In genomic region chr1:107677404-107677803, GRCm38 (mm10) we compare ENCODE assay signal across 24 mouse cellular contexts.
DNase-seq lines count a peak whose midpoint lies in the region; ATAC-seq and TF ChIP-seq lines count a peak whose summit lies in the region.
"Had no signal": no experiment of that assay in that cellular context is flagged by ENCODE, and none has a peak within 500 bp of the region (broad histone marks: within the 10 kb centered on the region; RNA-seq: fewer than 3 reads in every experiment).

No protein-coding gene starts in this region.

- no peak overlapping the region for H3K27ac ChIP-seq in forebrain, embryonic 11.5 days (ENCODE audit: low read depth, low read length)
- no peak overlapping the region for H3K27ac ChIP-seq in forebrain, embryonic 16.5 days (ENCODE audit: low read length)
- H3K27ac ChIP-seq in forebrain, embryonic 12.5 days = no peak overlapping the region
- H3K27ac ChIP-seq in forebrain, embryonic 14.5 days (ENCODE audit: low read depth, low read length) = no peak overlapping the region
- no peak overlapping the region for H3K27ac ChIP-seq in forebrain, embryonic 13.5 days
- no peak overlapping the region for H3K27ac ChIP-seq in forebrain, postnatal 0 days (ENCODE audit: low read depth, low read length)

- H3K9me3 ChIP-seq in forebrain, embryonic 11.5 days (ENCODE audit: control insufficient read depth, low read length) = no peaks in the 10 kb centered on the region
- H3K9me3 ChIP-seq in forebrain, embryonic 16.5 days (ENCODE audit: control insufficient read depth, low read length) = no peaks in the 10 kb centered on the region
- H3K9me3 ChIP-seq in forebrain, embryonic 12.5 days = no peaks in the 10 kb centered on the region
- no peaks in the 10 kb centered on the region for H3K9me3 ChIP-seq in forebrain, embryonic 14.5 days (replicated peaks; ENCODE audit: control insufficient read depth, low read length)
- no peaks in the 10 kb centered on the region for H3K9me3 ChIP-seq in forebrain, embryonic 13.5 days (replicated peaks)
- H3K9me3 ChIP-seq in forebrain, postnatal 0 days (ENCODE audit: low read length) = no peaks in the 10 kb centered on the region

- no peak overlapping the region for H3K4me3 ChIP-seq in forebrain, embryonic 11.5 days (ENCODE audit: low read depth, low read length)
- no peak overlapping the region for H3K4me3 ChIP-seq in forebrain, embryonic 16.5 days (replicated peaks; ENCODE audit: low read length)
- no peak overlapping the region for H3K4me3 ChIP-seq in forebrain, embryonic 12.5 days (replicated peaks)
- H3K4me3 ChIP-seq in forebrain, embryonic 14.5 days (ENCODE audit: low read depth, low read length) = no peak overlapping the region
- H3K4me3 ChIP-seq in forebrain, embryonic 13.5 days = no peak overlapping the region
- no peak overlapping the region for H3K4me3 ChIP-seq in forebrain, postnatal 0 days (ENCODE audit: low read depth, low read length)

- peak; percentile 89 for ATAC-seq in forebrain, embryonic 11.5 days (replicated peaks; ENCODE audit: low FRiP score)
- ATAC-seq in forebrain, embryonic 16.5 days = no peak
- peak; percentile 88; the same call in 1 of the 2 replicates for ATAC-seq in forebrain, embryonic 12.5 days (ENCODE audit: low FRiP score)
- no peak for ATAC-seq in forebrain, embryonic 14.5 days
- peak; percentile 57; the same call in 1 of the 2 replicates for ATAC-seq in forebrain, embryonic 13.5 days
- ATAC-seq in forebrain, postnatal 0 days = no peak
- ATAC-seq: activated CD4-positive, CD25-positive, alpha-beta regulatory T cell, adult 4 months; CD4-positive, CD25-positive, alpha-beta regulatory T cell, adult 4 months; Patski had no signal

- no peak overlapping the region for H3K9ac ChIP-seq in forebrain, embryonic 11.5 days (ENCODE audit: low read length)
- no peak overlapping the region for H3K9ac ChIP-seq in forebrain, embryonic 16.5 days (replicated peaks; ENCODE audit: low read depth, low read length)
- H3K9ac ChIP-seq in forebrain, embryonic 12.5 days = no peak overlapping the region
- no peak overlapping the region for H3K9ac ChIP-seq in forebrain, embryonic 14.5 days (ENCODE audit: low read length)
- H3K9ac ChIP-seq in forebrain, embryonic 13.5 days = no peak overlapping the region
- H3K9ac ChIP-seq in forebrain, postnatal 0 days = no peak overlapping the region

- no peaks in the 10 kb centered on the region for H3K27me3 ChIP-seq in forebrain, embryonic 11.5 days (ENCODE audit: control insufficient read depth, insufficient read depth, low read length)
- no peaks in the 10 kb centered on the region for H3K27me3 ChIP-seq in forebrain, embryonic 16.5 days (replicated peaks; ENCODE audit: control insufficient read depth, insufficient read depth, low read length)
- H3K27me3 ChIP-seq in forebrain, embryonic 12.5 days = no peaks in the 10 kb centered on the region
- no peaks in the 10 kb centered on the region for H3K27me3 ChIP-seq in forebrain, embryonic 14.5 days (replicated peaks; ENCODE audit: control insufficient read depth, insufficient read depth, low read length)
- no peaks in the 10 kb centered on the region for H3K27me3 ChIP-seq in forebrain, embryonic 13.5 days
- H3K27me3 ChIP-seq in forebrain, postnatal 0 days (ENCODE audit: insufficient read depth, low read length) = no peaks in the 10 kb centered on the region
- H3K27me3 ChIP-seq: CH12.LX had no signal

- TF ChIP-seq CTCF in forebrain, postnatal 0 days (IDR thresholded peaks at IDR 0.05; ENCODE audit: low read depth) = no peak
- TF ChIP-seq CTCF in brain, embryonic 14.5 days (IDR thresholded peaks at IDR 0.05; ENCODE audit: borderline replicate concordance, extremely low read depth, insufficient read depth, insufficient read length) = no peak

- H3K36me3 ChIP-seq in forebrain, embryonic 11.5 days (ENCODE audit: control insufficient read depth, insufficient read depth, low read length) = no peaks in the 10 kb centered on the region
- no peaks in the 10 kb centered on the region for H3K36me3 ChIP-seq in forebrain, embryonic 16.5 days (ENCODE audit: control insufficient read depth, insufficient read depth)
- H3K36me3 ChIP-seq in forebrain, embryonic 12.5 days (replicated peaks) = no peaks in the 10 kb centered on the region
- H3K36me3 ChIP-seq in forebrain, embryonic 14.5 days (ENCODE audit: control insufficient read depth, insufficient read depth, low read length) = no peaks in the 10 kb centered on the region
- no peaks in the 10 kb centered on the region for H3K36me3 ChIP-seq in forebrain, embryonic 13.5 days (ENCODE audit: poor library complexity, severe bottlenecking)
- no peaks in the 10 kb centered on the region for H3K36me3 ChIP-seq in forebrain, postnatal 0 days (ENCODE audit: insufficient read depth)
- H3K36me3 ChIP-seq: G1E had no signal

- no peak for DNase-seq in forebrain, embryonic 11.5 days (ENCODE audit: low spot score)
- DNase-seq in forebrain, embryonic 14.5 days (ENCODE audit: low spot score) = no peak
- DNase-seq in forebrain, postnatal 0 days = no peak
- DNase-seq in brain, embryonic 14.5 days (ENCODE audit: low read depth) = peak; percentile 48
- DNase-seq in T-cell, adult 2 months (ENCODE audit: low spot score) = no peak
- DNase-seq: adrenal gland, adult 2 months; adrenal gland, adult 8-10 months; adrenal gland, postnatal 10 days; adrenal gland, postnatal 14 days; adrenal gland, postnatal 25 days; adrenal gland, postnatal 36 days; B cell, adult 2 months; cerebellum, adult 11 months; cerebellum, adult 11-12 months; cerebellum, adult 18-20 months; cerebellum, adult 2 months had no signal

- TF ChIP-seq POLR2A in brain, embryonic 14.5 days (IDR thresholded peaks at IDR 0.05; ENCODE audit: borderline replicate concordance, extremely low read depth, insufficient read depth, insufficient read length, poor library complexity, severe bottlenecking) = no peak

- WGBS in forebrain, embryonic 11.5 days = 45% methylated on average over 2 of the region's 2 CpGs
- 26% methylated on average over 2 of the region's 2 CpGs for WGBS in forebrain, embryonic 16.5 days
- WGBS in forebrain, embryonic 12.5 days = 59% methylated on average over 2 of the region's 2 CpGs
- WGBS in forebrain, embryonic 14.5 days = 20% methylated on average over 2 of the region's 2 CpGs
- WGBS in forebrain, embryonic 13.5 days = 33% methylated on average over 2 of the region's 2 CpGs
- WGBS in forebrain, postnatal 0 days = 35% methylated on average over 2 of the region's 2 CpGs

- no peaks in the 10 kb centered on the region for H3K4me1 ChIP-seq in forebrain, embryonic 11.5 days (replicated peaks; ENCODE audit: control insufficient read depth, insufficient read depth, low read length)
- H3K4me1 ChIP-seq in forebrain, embryonic 16.5 days (replicated peaks; ENCODE audit: control insufficient read depth, insufficient read depth, low read length) = no peaks in the 10 kb centered on the region
- peaks cover 4% of the 10 kb centered on the region; the same call in 1 of the 2 replicates for H3K4me1 ChIP-seq in forebrain, embryonic 12.5 days
- H3K4me1 ChIP-seq in forebrain, embryonic 14.5 days (ENCODE audit: control insufficient read depth, insufficient read depth, low read length) = no peaks in the 10 kb centered on the region
- 0 out of 2 replicates have a peak, but pooled peaks cover 7% of the 10 kb centered on the region for H3K4me1 ChIP-seq in forebrain, embryonic 13.5 days
- H3K4me1 ChIP-seq in forebrain, postnatal 0 days (ENCODE audit: insufficient read depth) = peaks cover 4% of the 10 kb centered on the region; the same call in 1 of the 2 replicates

- no peak overlapping the region for H3K4me2 ChIP-seq in forebrain, embryonic 11.5 days (ENCODE audit: low read depth, low read length, severe bottlenecking)
- H3K4me2 ChIP-seq in forebrain, embryonic 16.5 days (ENCODE audit: low read length) = no peak overlapping the region
- no peak overlapping the region for H3K4me2 ChIP-seq in forebrain, embryonic 12.5 days
- H3K4me2 ChIP-seq in forebrain, embryonic 14.5 days (ENCODE audit: low read length) = no peak overlapping the region
- H3K4me2 ChIP-seq in forebrain, embryonic 13.5 days = no peak overlapping the region
- no peak overlapping the region for H3K4me2 ChIP-seq in forebrain, postnatal 0 days (ENCODE audit: low read depth)

Comparison
In these comparisons a context has a peak if more than half of its experiments do, and no peak if none do; other contexts are left out.
1. ATAC-seq: peak in forebrain, embryonic 11.5 days (single experiment), forebrain, embryonic 12.5 days (single experiment) and forebrain, embryonic 13.5 days (single experiment); none in forebrain, embryonic 16.5 days (single experiment), forebrain, embryonic 14.5 days (single experiment) and forebrain, postnatal 0 days (single experiment).